Mouse (Mus musculus): Measurements from ENCODE around the gene Dnajc8. TPM values are rescaled to one million over a fixed set of nuclear protein-coding genes. Genes with fewer than 3 reads are reported as not detected.
"Not testable (repeated sequence)": the region's sequence is repeated elsewhere in the genome, so short reads cannot be mapped to it uniquely, and the experiment has no call there.

Dnajc8 gene
- polyA plus RNA-seq, 1 experiment: 24.8 TPM

GRCm38 (mm10) chr4:132545851-132546250, 10.5 kb downstream of the Dnajc8 start:
- Histone ChIP-seq H3K36me3 (ENCODE audit: control insufficient read depth, insufficient read depth, low read length) (peaks cover 7% of the 10 kb centered on the region), H3K4me1 (ENCODE audit: control insufficient read depth, insufficient read depth, low read length) (no peaks in the 10 kb centered on the region)
- no peak; the same call in 1 of the 2 replicates for TF ChIP-seq CTCF (IDR thresholded peaks at IDR 0.05; ENCODE audit: control insufficient read depth, insufficient read depth, insufficient replicate concordance, low read depth, low read length)
- TF ChIP-seq POLR2A (IDR thresholded peaks at IDR 0.05; ENCODE audit: control insufficient read depth, low read depth, low read length): no peak

GRCm38 (mm10) chr4:132554221-132554620, 18.9 kb downstream of the Dnajc8 start:
- Histone ChIP-seq H3K4me1 (ENCODE audit: control insufficient read depth, insufficient read depth, low read length) (no peaks in the 10 kb centered on the region), H3K27ac (ENCODE audit: control insufficient read depth, insufficient read depth, low read depth, low read length) (no peak overlapping the region), H3K36me3 (ENCODE audit: control insufficient read depth, insufficient read depth, low read length) (no peaks in the 10 kb centered on the region; the same call in 1 of the 2 replicates), H3K27me3 (ENCODE audit: control insufficient read depth, insufficient read depth, low read length) (no peaks in the 10 kb centered on the region), H3K4me3 (ENCODE audit: control insufficient read depth, low read depth, low read length) (no peak overlapping the region)
- TF ChIP-seq CTCF (IDR thresholded peaks at IDR 0.05; ENCODE audit: control insufficient read depth, insufficient read depth, insufficient replicate concordance, low read depth, low read length) (no peak), POLR2A (IDR thresholded peaks at IDR 0.05; ENCODE audit: control insufficient read depth, low read depth, low read length) (no peak)

More at GRCm38 (mm10) chr4:132545851-132546250, 10.5 kb downstream of the Dnajc8 start:
- no peak overlapping the region for H3K27ac ChIP-seq (ENCODE audit: control insufficient read depth, insufficient read depth, low read depth, low read length)
- no peaks in the 10 kb centered on the region for H3K27me3 ChIP-seq (ENCODE audit: control insufficient read depth, insufficient read depth, low read length)
- H3K4me3 ChIP-seq (ENCODE audit: control insufficient read depth, low read depth, low read length): no peak overlapping the region

GRCm38 (mm10) chr4:132554653-132555052, 19.3 kb downstream of the Dnajc8 start:
- Histone ChIP-seq H3K36me3 (ENCODE audit: control insufficient read depth, insufficient read depth, low read length) (no peaks in the 10 kb centered on the region; the same call in 1 of the 2 replicates), H3K4me3 (ENCODE audit: control insufficient read depth, low read depth, low read length) (no peak overlapping the region), H3K27ac (ENCODE audit: control insufficient read depth, insufficient read depth, low read depth, low read length) (no peak overlapping the region)

GRCm38 (mm10) chr4:132555550-132555949, 20.2 kb downstream of the Dnajc8 start:
- not testable (repeated sequence) for H3K27me3 ChIP-seq (ENCODE audit: control insufficient read depth, insufficient read depth, low read length); H3K4me1 ChIP-seq (ENCODE audit: control insufficient read depth, insufficient read depth, low read length); H3K4me3 ChIP-seq (ENCODE audit: control insufficient read depth, low read depth, low read length); H3K36me3 ChIP-seq (ENCODE audit: control insufficient read depth, insufficient read depth, low read length); H3K27ac ChIP-seq (ENCODE audit: control insufficient read depth, insufficient read depth, low read depth, low read length)

More at GRCm38 (mm10) chr4:132554653-132555052, 19.3 kb downstream of the Dnajc8 start:
- TF ChIP-seq CTCF (IDR thresholded peaks at IDR 0.05; ENCODE audit: control insufficient read depth, insufficient read depth, insufficient replicate concordance, low read depth, low read length): no peak
- Histone ChIP-seq H3K27me3 (ENCODE audit: control insufficient read depth, insufficient read depth, low read length) (no peaks in the 10 kb centered on the region), H3K4me1 (ENCODE audit: control insufficient read depth, insufficient read depth, low read length) (no peaks in the 10 kb centered on the region)

GRCm38 (mm10) chr4:132563261-132563660, 27.9 kb downstream of the Dnajc8 start:
- no peaks in the 10 kb centered on the region for H3K36me3 ChIP-seq (ENCODE audit: control insufficient read depth, insufficient read depth, low read length)
- H3K27me3 ChIP-seq (ENCODE audit: control insufficient read depth, insufficient read depth, low read length): no peaks in the 10 kb centered on the region
- TF ChIP-seq CTCF (IDR thresholded peaks at IDR 0.05; ENCODE audit: control insufficient read depth, insufficient read depth, insufficient replicate concordance, low read depth, low read length) (no peak), POLR2A (IDR thresholded peaks at IDR 0.05; ENCODE audit: control insufficient read depth, low read depth, low read length) (no peak)
- H3K4me3 ChIP-seq (ENCODE audit: control insufficient read depth, low read depth, low read length): no peak overlapping the region
- no peak overlapping the region for H3K27ac ChIP-seq (ENCODE audit: control insufficient read depth, insufficient read depth, low read depth, low read length)
- no peaks in the 10 kb centered on the region; the same call in 1 of the 2 replicates for H3K4me1 ChIP-seq (ENCODE audit: control insufficient read depth, insufficient read depth, low read length)

- H3K27ac ChIP-seq (ENCODE audit: control insufficient read depth, insufficient read depth, low read depth, low read length): no peak within 1 kb of the TSS
- no peak within 1 kb of the TSS for H3K4me3 ChIP-seq (ENCODE audit: control insufficient read depth, low read depth, low read length)
- H3K27me3 ChIP-seq (ENCODE audit: control insufficient read depth, insufficient read depth, low read length): no peaks in the 10 kb centered on the region
- H3K36me3 ChIP-seq (ENCODE audit: control insufficient read depth, insufficient read depth, low read length): no peaks in the 10 kb centered on the region
- TF ChIP-seq CTCF (IDR thresholded peaks at IDR 0.05; ENCODE audit: control insufficient read depth, insufficient read depth, insufficient replicate concordance, low read depth, low read length): no peak
- TF ChIP-seq POLR2A (IDR thresholded peaks at IDR 0.05; ENCODE audit: control insufficient read depth, low read depth, low read length): no peak
- H3K4me1 ChIP-seq (ENCODE audit: control insufficient read depth, insufficient read depth, low read length): no peaks in the 10 kb centered on the region; the same call in 1 of the 2 replicates
These were observed 28.6 kb downstream of the Dnajc8 start, which contains the start of gene Ptafr for GRCm38 (mm10) chr4:132563965-132564364. Ptafr (plus strand) TSS chr4:132564067.

DNA sequence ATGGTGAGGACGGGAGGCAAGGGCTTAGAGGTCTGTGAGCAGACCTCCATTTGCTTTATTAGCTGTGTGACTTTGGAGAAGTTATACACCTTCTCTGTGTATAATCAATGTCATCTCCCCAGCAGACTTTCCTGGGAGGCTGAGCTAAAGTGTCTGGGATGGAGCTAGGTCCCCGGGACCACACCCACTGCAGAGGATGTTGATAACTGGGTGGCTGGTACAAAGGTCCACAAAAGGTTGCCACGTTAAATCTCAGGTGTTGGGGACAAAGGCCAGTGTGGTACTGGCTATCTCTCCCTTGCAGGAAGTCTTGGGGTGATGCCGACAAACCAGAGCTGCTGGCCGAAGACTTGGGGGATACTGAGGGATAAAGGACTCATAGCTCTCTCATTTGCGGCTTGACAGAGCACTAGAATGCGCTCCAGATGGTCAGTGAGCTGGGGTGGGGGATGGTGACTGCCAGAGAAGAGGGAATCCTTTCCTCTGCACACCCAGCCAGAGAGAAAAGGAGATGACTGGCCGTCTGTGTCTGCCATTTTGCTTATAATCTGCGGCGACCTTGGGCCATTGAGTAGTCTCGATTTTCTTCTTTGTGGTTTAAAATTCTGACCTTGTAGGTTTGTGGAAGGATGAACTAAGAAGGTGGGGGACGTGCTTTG, 29.9 kb downstream of the Dnajc8 start:
- Histone ChIP-seq H3K27ac (ENCODE audit: control insufficient read depth, insufficient read depth, low read depth, low read length) (no peak overlapping the region), H3K36me3 (ENCODE audit: control insufficient read depth, insufficient read depth, low read length) (no peaks in the 10 kb centered on the region), H3K4me3 (ENCODE audit: control insufficient read depth, low read depth, low read length) (no peak overlapping the region), H3K4me1 (ENCODE audit: control insufficient read depth, insufficient read depth, low read length) (no peaks in the 10 kb centered on the region; the same call in 1 of the 2 replicates), H3K27me3 (ENCODE audit: control insufficient read depth, insufficient read depth, low read length) (no peaks in the 10 kb centered on the region)
- TF ChIP-seq CTCF (IDR thresholded peaks at IDR 0.05; ENCODE audit: control insufficient read depth, insufficient read depth, insufficient replicate concordance, low read depth, low read length) (no peak), POLR2A (IDR thresholded peaks at IDR 0.05; ENCODE audit: control insufficient read depth, low read depth, low read length) (no peak)

Measured in testis, adult 2 months (tissue).